Mouse (Mus musculus) left cerebral cortex, postnatal 4 days (tissue): ENCODE data around the gene Ogdh. TPM values are rescaled to one million over a fixed set of nuclear protein-coding genes. Genes with fewer than 3 reads are reported as not detected.
A peak's percentile ranks its signal among the peaks of the same experiment; 100 is the strongest.

Experiments used
- DNase-seq: peaks from one replicate; pipeline ENCODE4 v3.0.0-alpha.2; 2022
- intact Hi-C: fragments of 180-260 bp; cut with DNase I; formaldehyde crosslinking; loops from one replicate; pipeline ENCODE4 v1.15.1; 2025
- total RNA-seq, 2 experiments: library from RNA; stranded (reverse); gene quantifications; 2 replicates each; pipeline ENCODE4 v1.2.3; 2021

The Ogdh gene
- total RNA-seq, 2 experiments from 2014 or later, result 146 to 159 TPM

DNA sequence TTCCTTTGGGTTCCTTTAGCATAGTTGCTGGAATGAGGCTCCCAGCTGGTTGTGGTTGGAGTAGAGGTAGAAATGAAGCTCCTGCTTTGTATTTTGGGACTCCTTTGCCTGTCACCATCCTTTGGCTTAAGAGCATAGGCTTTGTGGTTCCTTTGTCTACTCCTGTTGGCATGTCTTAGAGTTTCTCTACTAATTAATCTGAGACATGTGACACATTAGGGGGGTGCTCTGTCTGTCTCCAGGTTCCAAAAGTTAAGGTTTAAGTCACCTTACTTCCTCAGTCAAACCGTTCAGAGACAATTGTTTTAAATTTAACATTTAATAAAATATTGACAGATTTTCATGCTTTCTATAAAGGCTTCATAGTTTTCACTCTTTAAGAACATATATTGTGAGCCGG, 2.2 kb downstream of the Ogdh start:
- intact Hi-C loops, result no loop called here
- no peak for DNase-seq

DNA sequence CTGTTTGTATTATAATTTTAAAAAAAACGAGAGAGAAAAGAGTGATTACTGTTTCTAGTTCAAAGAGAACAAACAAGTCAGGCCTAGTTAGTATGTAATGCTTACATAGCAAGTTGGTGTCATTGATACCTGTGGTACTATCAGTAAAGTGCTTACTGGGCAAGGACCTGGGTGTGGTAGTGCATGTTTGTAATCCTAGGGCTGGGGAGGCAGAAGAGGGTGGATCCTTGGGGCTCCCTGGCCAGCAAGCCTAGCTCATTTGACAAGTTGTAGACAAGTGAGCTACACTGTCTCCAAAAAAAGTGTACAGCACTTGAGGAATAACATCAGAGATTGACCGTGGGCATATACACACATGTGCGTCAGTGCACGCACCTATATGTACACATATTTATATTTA, 3.2 kb downstream of the Ogdh start:
- intact Hi-C loops, result no loop called here
- no peak for DNase-seq

DNA sequence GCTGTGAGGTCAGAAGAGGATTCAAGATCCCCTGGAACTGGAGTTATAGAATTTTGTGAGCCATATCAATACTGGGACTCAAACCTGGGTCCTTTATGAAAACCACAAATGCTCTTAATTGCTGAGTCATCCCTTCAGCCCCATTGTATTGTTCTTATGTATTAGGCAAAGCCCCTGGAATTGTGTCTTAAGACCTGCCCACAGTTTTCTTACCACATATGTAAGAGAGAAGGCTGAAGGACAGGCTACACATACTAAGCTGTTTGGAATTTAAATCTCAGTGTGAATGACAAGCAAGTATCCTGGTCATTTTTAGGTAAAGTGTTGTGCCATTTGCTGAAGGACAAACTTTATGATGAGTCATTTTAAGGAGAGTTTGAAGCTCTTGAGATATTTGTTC, 4.6 kb downstream of the Ogdh start:
- no peak for DNase-seq
- intact Hi-C loops, result no loop called here

DNA sequence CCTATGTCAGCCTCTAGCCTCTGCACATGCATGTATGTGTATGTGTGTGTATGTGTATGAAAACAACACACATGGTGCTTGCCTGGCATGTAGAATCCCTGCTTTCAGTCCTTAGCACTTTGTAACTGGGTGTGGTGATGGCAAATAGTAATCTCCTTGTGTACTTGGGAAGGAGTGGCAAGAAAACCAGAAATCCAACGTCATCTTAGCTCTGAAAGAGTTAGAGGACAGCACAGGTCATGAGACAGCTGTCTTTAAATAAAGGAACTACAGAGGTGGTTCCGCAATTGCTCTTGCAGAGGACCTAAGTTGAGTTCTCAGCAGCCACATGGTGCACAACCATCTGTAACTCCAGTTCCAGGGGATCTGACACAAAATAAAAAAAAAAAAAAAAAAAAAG, 8.0 kb downstream of the Ogdh start:
- intact Hi-C loops, result no loop called here
- no peak for DNase-seq

DNA sequence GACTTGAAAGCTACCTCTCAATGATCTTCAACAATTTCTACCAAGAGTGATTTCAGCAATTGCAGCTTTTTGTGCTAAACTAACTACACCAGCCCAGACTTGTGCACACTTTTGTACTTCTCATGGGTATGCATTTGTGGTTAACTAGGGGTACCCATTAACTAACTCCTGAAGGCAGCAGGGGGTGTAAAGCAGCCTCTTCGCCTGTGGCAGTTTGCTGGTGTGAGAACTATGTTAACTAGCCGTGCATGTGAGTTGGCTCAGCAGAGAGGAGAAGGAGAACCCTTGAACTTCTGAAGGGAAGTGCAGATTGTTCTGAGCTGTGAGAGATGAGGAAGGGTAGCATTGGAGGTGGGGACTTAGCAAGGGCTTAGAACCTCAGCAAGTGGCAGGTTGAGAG, 11.4 kb downstream of the Ogdh start:
- no peak for DNase-seq
- intact Hi-C loops, result loop anchor here (10.0 kb wide), 1 partner anchor 52 kb away; no protein-coding TSS in a partner anchor

DNA sequence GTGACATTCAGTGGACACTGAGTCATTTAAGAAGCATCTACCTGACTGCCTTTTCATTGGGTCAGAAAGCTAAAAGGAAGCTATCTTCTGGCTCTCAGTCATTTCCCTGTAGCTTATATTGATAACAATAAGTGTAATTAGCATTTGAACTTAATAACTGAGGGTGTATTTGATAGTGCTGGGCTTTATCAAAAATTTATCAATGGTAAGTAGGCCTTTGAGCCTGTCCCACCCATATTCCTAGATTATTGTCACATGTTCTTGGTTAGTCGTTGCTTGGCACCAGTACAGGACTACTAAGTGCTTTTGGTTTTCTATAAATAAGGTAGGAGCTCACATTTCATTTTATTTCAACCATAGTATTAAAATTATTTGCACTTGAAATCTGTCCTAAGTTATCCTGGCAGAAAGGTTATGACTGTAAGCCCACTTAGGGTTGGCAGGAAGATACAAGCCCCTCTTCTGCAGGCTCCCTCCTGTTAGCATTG, 14.6 kb downstream of the Ogdh start:
- no peak for DNase-seq
- intact Hi-C loops, result loop anchor here (10.0 kb wide), 1 partner anchor 49 kb away; no protein-coding TSS in a partner anchor

DNA sequence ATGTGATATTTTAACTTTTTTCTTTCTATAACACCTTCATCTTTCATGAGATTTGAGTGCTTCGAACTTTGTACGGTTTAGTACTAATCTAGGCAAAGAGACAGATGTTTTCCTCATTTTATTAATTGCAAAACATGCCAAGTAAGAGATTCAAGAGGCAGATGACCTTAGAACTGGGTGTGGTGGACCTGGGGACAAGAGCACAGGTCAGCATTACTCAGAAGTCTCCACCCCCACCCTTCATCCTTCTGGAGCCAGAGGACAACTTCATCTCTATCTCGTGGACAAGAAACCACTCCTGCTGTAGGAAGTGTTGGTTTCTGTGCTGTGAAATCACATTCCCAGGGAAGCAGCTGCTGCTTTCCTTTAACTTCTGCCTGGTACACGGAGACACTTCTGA, 16.7 kb downstream of the Ogdh start:
- no peak for DNase-seq
- intact Hi-C loops, result loop anchor here (10.0 kb wide), 1 partner anchor 47 kb away; no protein-coding TSS in a partner anchor

DNA sequence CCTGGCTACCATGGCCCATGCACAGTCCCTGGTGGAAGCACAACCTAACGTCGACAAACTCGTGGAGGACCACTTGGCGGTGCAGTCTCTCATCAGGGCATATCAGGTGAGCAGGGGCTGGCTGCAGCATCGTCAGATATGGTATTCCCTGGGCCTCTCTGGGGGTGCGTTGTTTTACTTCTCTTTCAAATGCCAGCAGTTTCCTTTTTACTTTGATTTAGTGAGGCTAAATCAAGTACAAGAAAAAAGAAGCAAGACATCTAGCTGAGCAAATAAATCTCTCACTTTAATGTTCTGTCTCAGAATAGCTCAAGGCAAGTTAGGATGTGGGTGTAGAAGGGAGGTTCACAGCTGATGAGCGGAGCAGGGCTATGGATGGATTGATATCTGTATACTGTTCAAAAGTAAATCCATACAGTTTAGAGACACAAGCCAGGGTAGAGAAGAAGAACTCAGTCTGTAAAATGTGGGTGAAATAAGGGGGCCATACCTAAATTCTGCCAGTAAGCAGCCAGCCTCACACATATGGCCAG, 22.5 kb downstream of the Ogdh start:
- no peak for DNase-seq
- intact Hi-C loops, result no loop called here

DNA sequence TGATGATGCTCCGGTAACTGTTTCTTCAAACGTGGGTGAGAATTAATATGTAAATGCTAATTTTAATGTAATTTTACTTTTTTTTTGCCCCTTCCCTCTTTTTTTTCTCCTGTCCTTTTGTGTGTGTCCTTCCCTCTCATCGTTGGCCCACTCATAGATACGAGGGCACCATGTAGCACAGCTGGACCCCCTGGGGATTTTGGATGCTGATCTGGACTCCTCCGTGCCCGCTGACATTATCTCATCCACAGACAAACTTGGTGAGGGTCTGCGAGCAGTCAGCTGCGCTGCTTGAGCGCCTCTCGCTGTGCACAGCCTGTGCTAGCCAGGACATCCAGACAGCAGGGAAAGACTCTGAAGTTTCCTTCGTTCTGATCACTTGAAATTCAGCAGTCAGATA, 25.4 kb downstream of the Ogdh start:
- intact Hi-C loops, result no loop called here
- peak; percentile 7 for DNase-seq

DNA sequence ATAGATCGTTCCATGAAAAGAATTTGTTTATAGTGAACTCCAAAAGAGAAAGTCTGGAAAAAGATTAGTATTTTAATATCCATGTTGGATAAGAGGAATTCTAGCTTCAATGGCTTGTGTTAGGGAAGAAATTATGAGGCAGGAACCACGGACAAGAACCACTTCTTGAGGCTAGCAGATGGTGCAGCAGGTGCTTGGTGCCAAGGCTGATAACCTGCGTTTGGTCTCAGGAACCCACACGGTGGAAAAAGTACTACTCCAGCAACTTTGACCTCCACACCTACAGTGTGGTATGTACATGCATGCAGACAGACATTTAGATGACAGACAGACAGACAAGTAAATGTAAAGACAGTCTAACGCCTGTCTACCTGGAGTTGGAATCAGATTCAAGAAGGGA, 27.1 kb downstream of the Ogdh start:
- DNase-seq, result no peak
- intact Hi-C loops, result no loop called here

DNA sequence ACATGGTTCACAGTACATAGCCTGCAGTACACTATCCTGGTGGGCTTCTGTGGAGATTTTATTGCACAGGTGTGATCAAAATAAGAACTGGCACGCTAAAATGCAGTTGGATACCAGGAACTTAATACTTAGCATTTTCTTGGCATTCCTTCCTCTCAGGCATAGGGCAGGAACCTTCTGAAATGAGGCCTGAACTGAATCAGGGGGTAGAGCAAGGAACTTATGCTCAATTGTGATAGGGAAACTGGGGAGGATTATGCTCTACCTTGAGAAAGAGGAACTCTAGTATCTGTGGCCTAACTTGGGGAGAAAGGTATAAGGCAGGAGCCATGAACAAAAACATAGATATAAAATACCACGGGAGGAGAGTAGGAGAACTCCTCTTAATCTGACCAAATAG, 27.9 kb downstream of the Ogdh start:
- DNase-seq, result no peak
- intact Hi-C loops, result no loop called here

DNA sequence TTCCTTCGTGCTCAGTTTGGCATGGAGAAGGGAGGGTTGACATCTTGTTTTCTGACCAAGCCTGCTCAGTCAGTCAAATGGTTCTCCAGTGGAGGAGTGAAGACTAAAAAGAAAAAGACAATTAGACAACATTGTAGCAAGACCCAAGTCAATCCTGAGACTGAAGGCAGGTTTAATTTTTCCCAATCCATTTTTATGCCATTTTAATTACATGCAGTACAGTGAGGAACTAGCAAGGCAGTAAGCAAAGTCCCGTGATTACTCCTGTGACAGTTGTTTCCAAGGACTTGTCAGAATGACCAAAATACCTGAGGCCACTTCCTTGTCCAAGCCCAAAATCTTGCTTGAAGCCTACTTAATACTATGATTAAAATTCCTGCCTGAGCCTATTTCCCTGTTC, 30.7 kb downstream of the Ogdh start:
- no peak for DNase-seq
- intact Hi-C loops, result no loop called here

DNA sequence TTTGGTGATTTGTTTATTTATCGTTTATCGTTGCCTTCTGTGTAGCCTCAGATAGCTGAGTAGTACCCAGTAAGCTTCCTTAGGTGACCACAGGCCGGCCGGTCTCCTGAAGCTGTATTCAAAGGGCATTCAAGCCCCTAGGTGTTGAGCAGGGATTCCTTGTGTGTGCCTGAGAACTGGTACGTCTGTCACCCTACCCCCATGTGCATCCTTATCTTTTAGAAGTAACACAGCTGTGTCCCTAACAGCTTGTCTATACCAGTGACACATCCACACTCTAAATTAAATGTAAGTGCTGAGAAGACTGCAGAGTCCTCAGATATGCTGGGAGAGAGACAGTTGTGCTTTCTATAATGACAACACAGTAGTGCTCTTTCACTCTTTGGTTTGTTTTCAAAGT, 31.9 kb downstream of the Ogdh start:
- intact Hi-C loops, result no loop called here
- DNase-seq, result no peak

DNA sequence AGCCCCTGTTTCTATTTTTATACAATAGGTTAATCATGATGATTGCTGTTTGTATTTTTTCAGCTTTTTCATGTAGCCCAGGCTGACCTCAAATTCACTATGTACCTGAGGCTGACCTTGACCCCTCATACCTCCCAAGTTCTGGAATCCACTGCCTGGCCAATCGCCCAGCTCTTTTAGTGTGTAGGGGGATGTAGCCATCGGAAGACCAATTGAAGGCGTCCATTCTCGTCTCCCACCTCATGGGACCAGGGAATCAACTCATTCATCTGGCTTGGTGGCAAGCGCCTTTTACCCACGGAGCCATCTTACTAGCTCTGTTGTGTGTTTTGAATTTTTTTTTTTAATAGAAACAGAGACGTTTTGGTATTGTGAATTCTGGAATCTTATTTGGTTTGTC, 39.8 kb downstream of the Ogdh start:
- no peak for DNase-seq
- intact Hi-C loops, result no loop called here

DNA sequence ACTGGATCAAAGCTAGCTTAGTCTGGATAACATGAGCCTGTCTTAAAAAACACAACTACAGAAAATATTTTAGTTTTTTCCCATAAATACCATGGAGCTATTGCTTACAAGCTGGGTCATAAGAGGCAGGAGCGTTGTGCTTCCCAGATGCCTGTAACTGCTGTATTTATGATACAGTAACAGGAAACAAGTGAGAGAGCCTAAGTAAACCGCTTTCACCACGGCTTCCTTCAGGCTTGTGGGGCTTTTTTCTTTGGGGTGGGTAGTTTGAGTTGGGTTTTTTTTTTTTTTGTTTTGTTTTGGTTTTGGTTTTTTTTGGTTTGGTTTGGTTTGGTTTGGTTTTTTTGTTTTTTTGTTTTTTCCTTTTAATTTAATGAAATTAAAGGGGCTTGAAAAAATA, 41.2 kb downstream of the Ogdh start:
- intact Hi-C loops, result no loop called here
- no peak for DNase-seq

DNA sequence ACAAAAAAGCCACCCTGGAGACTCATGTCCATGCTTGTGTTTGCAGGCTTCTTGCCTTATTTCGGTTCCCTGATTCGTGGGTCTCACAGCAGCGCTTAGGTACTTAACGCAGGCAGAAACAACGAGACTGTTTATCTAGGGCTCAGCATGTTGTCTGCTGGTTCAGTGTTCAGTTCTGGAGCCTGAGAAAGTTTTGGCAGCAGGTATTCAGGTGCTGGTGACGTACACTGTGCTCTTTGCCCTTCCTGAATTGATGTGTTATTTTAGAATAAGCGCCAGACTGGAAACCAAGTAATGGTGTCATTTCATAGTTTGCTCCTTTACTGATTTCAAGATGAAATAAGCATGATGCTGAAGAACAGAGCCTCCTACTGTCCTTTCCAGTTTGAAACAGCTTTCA, 42.0 kb downstream of the Ogdh start:
- no peak for DNase-seq
- intact Hi-C loops, result no loop called here

DNA sequence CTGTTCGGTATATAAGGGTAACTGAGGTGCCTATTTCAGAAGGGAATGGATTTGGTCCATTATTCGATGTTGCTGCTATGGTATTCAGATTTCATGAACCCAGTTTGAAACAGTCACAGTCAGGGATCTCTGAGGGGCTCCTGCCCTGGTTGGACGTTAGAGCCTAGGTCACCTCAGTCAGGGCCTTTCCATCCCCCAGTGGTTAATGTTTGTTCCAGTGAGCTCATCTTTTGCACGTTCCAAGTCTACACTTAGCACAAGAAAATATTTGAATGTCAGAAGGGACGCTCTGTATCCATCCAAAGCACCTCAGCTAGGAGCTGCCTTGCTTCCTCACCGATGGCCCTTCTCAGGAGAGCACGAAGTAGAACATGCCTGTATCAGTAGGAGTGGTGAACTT, 43.9 kb downstream of the Ogdh start:
- intact Hi-C loops, result no loop called here
- no peak for DNase-seq

DNA sequence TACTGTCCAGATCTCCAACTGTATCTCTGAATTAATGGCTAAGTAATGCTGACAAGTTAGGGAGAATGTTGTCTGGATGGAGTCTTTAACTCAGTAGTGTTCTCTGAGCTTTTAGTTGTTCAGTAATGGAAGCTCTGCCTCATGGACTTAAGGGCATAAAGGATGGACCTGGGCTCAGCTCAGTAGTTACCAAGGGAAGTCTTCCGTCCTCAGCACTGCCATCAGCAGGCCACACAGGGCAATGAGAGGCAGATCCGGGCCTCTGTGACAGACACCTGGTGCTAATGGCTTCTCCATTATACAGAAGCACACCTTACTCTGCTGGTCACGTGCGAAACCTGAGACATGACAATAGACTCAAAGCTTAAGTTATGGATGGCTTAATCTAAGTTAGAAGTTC, 45.3 kb downstream of the Ogdh start:
- intact Hi-C loops, result no loop called here
- DNase-seq, result no peak

DNA sequence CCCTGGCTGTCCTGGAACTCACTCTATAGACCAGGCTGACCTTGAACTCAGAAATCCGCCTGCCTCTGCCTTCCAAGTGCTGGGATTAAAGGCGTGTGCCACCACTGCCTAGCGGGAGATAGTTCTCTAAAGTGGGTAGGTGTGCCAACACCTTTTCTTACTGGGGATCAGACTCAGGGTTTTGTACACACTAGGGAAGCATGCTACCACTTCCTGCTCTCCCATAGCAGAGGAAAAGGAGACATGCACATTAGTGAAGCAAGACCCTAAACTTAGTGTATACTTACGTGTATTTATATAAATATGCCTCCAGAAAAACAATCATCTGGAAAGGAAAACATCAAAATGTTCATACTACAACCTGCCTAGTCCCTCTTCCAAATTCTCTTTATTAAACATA, 54.5 kb downstream of the Ogdh start:
- intact Hi-C loops, result no loop called here
- no peak for DNase-seq

DNA sequence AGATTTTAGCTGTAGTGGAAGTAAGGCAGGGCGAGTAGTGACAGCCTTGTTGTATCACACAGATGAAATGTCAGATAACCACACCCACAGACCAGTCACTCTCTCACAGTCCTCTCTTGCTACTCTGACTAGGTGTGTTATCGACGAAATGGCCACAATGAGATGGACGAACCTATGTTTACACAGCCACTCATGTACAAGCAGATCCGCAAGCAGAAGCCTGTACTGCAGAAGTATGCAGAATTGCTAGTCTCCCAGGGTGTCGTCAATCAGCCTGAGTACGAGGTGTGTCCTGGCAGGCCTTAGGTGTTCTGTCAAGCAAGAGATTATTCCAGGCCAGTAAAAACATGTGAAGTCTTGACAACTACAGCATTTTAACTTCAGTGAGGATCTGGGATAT, 55.5 kb downstream of the Ogdh start:
- DNase-seq, result no peak
- intact Hi-C loops, result no loop called here

DNA sequence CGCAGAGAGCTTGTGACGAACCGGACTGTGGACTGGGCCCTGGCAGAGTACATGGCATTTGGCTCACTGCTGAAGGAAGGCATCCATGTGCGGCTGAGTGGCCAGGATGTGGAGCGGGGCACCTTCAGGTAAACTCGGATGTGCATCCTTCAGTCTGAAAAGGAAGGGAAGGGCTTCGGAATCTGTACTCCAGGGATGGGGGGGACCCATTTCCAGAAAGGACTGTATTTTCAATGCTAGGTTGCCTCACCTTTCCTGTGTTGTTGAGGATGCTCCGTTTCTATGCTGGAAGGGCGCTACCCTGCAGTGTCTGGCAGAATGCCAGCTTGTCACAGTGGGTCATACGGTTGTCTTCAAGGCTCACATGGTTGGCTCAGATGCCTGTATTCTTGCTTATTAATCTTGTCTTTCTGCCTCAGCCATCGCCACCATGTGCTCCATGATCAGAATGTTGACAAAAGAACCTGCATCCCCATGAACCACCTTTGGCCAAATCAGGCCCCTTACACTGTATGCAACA, 57.3 kb downstream of the Ogdh start:
- peak; percentile 62 for DNase-seq

DNA sequence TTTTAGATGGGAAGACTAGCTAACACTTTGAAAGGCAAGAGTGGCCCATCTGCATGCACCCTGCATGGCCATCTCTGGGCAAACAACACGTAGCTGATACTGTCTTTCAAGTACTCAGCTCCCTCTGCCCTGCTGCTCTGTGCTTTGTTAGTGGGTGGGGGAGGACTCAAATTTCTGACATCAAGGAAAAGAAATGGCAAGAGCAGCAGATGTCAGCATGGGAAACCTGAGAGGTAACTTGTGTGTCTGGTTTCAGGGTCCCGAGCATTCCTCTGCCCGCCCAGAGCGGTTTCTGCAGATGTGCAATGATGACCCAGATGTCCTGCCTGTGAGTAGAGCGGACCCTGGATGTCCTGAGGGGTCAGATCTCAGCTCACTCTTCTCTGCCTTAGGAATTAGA, 58.2 kb downstream of the Ogdh start:
- intact Hi-C loops, result no loop called here
- DNase-seq, result no peak

More for the DNA sequence above, 57.3 kb downstream of the Ogdh start:
- intact Hi-C loops, result no loop called here

DNA sequence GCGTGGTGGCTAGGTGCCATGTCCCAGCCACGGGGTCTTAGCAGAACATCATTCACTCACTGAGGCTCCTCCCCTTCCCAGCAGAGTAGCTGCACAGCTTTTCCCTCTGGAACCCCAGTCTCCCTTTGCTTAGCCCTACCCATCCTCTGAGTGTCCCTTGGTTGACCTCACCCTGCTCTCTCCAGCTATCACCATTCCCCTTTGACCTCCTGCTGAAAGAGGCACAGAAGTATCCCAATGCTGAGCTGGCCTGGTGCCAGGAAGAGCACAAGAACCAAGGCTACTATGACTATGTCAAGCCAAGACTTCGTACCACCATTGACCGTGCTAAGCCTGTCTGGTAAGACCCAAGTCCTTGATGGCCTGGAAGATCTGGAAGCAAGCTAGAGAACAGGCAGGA, 63.7 kb downstream of the Ogdh start:
- DNase-seq, result no peak
- intact Hi-C loops, result loop anchor here (10.0 kb wide), 1 partner anchor 50 kb away; no protein-coding TSS in a partner anchor
